Mouse (Mus musculus) embryo, embryonic 10 days (tissue): Measurements from ENCODE around the gene Gm8011.
"Not testable (repeated sequence)": the region's sequence is repeated elsewhere in the genome, so short reads cannot be mapped to it uniquely, and the experiment has no call there.

Experiments used
- DNase-seq: peaks from one replicate; pipeline ENCODE4 v3.0.0-alpha.2; 2015; ENCODE audit warnings: low spot score

The Gm8011 gene

GRCm38 (mm10) chr14:42463581-42463980, at the start of gene Gm8011:
Gene Gm8011 (plus strand): TSS chr14:42463881.
- not testable (repeated sequence) for DNase-seq

- DNase-seq = not testable (repeated sequence)
These were observed 24.1 kb upstream of the Gm8011 start, which contains the start of gene Gm8005 for GRCm38 (mm10) chr14:42439573-42439972. Gene Gm8005 (minus strand): TSS chr14:42439673.

- DNase-seq = not testable (repeated sequence)
These were observed 38.6 kb downstream of the Gm8011 start, which contains the start of gene Gm8020 for GRCm38 (mm10) chr14:42502249-42502648. Gene Gm8020 (minus strand): TSS chr14:42502349.
